Mouse (Mus musculus) hindbrain, embryonic 11.5 days (tissue): ENCODE measurements at regions not wholly inside any gene's neighbourhood (a gene's known extent, or its start where the extent isn't known, plus 50 kb on each side); places are given as distances from the start of the nearest gene placed in this dataset.

Source experiments
- ATAC-seq: fragments of 200-750 bp; cut with Nextera tagmentation; 2 replicates; pipeline ENCODE4 v1.8.0; 2017; ENCODE audit warnings: mild to moderate bottlenecking, moderate TSS enrichment, moderate library complexity; ENCODE audit not compliant: low FRiP score
- DNase-seq: peaks from one replicate; pipeline ENCODE4 v3.0.0-alpha.2; 2015; ENCODE audit warnings: low spot score
- H3K27ac ChIP-seq: fragments of 300-500 bp; sonication (generic); 2 replicates; pipeline ENCODE4 v1.5.1; 2014; ENCODE audit warnings: mild to moderate bottlenecking, low read depth, low read length
- H3K27me3 ChIP-seq: fragments of 300-500 bp; sonication (generic); 2 replicates; pipeline ENCODE4 v1.6.1; 2014; ENCODE audit warnings: mild to moderate bottlenecking, low read length, moderate library complexity, mixed read lengths; ENCODE audit not compliant: control insufficient read depth, insufficient read depth
- H3K36me3 ChIP-seq: fragments of 300-500 bp; sonication (generic); 2 replicates; pipeline ENCODE4 v1.6.1; 2014; ENCODE audit warnings: mild to moderate bottlenecking, low read length, moderate library complexity, mixed read lengths; ENCODE audit not compliant: control insufficient read depth, insufficient read depth
- H3K4me1 ChIP-seq: fragments of 300-500 bp; sonication (generic); replicated peaks from 2 replicates; pipeline ENCODE4 v1.6.1; 2014; ENCODE audit warnings: low read length, mixed read lengths; ENCODE audit not compliant: control insufficient read depth, insufficient read depth
- H3K4me2 ChIP-seq: fragments of 300-500 bp; sonication (generic); replicated peaks from 2 replicates; pipeline ENCODE4 v1.6.1; 2014; ENCODE audit warnings: mild to moderate bottlenecking, low read depth, low read length
- H3K4me3 ChIP-seq: fragments of 300-500 bp; sonication (generic); 2 replicates; pipeline ENCODE4 v1.5.1; 2014; ENCODE audit warnings: low read depth, low read length
- H3K9ac ChIP-seq: fragments of 300-500 bp; sonication (generic); 2 replicates; pipeline ENCODE4 v1.6.1; 2014; ENCODE audit warnings: low read depth, low read length
- H3K9me3 ChIP-seq: fragments of 300-500 bp; sonication (generic); 2 replicates; pipeline ENCODE4 v1.6.1; 2016; ENCODE audit warnings: low read length; ENCODE audit not compliant: control insufficient read depth
- WGBS: fragments of 180-500 bp; shearing (Covaris S2); extraction: QIAGEN DNeasy Blood & Tissue Kit; methylation state at CpG from one replicate; pipeline ENCODE4 v1.1.7; 2014; 5-methylcytosine and 5-hydroxymethylcytosine counted together

DNA sequence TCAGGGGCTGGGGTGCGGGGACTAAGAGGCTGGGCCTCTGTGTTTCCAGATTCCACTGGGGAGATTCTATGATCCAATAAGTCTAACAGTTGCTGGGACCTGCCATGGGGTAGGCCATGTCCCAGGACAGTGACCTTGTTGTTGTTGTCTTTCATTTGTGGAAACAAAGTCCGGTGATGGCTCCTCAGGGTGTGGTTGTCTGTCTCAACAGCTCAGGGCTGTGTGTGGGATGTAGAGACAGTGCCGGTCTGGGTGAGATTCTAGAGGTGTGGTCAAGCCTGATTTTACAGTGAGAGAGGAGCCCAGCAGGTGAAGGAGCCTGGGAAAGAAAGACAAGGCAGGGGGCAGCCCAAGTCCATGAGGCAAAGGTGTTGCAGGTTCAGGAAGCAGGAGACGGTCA lies 111.5 kb upstream of the Sulf2 start:
- H3K27ac ChIP-seq, result no peak overlapping the region
- no peak overlapping the region for H3K9ac ChIP-seq
- no peak overlapping the region for H3K4me3 ChIP-seq
- H3K9me3 ChIP-seq, result no peaks in the 10 kb centered on the region
- no peak overlapping the region for H3K4me2 ChIP-seq
- H3K27me3 ChIP-seq, result no peaks in the 10 kb centered on the region; the same call in 1 of the 2 replicates
- DNase-seq, result no peak
- ATAC-seq, result no peak
- WGBS, result 95% methylated on average over 4 of the region's 4 CpGs
- peaks cover 2% of the 10 kb centered on the region; the same call in 1 of the 2 replicates for H3K4me1 ChIP-seq
- H3K36me3 ChIP-seq, result no peaks in the 10 kb centered on the region

GRCm38 (mm10) chr2:166266507-166266906 lies 111.0 kb upstream of the Sulf2 start:
- no peak overlapping the region for H3K9ac ChIP-seq
- no peak overlapping the region for H3K4me3 ChIP-seq
- DNase-seq, result no peak
- H3K36me3 ChIP-seq, result no peaks in the 10 kb centered on the region
- no peak overlapping the region for H3K4me2 ChIP-seq
- H3K27ac ChIP-seq, result no peak overlapping the region
- WGBS, result 78% methylated on average over 9 of the region's 9 CpGs
- H3K9me3 ChIP-seq, result no peaks in the 10 kb centered on the region
- H3K4me1 ChIP-seq, result peaks cover 4% of the 10 kb centered on the region; the same call in 1 of the 2 replicates
- no peaks in the 10 kb centered on the region; the same call in 1 of the 2 replicates for H3K27me3 ChIP-seq
- ATAC-seq, result no peak

- no peak overlapping the region for H3K4me3 ChIP-seq
- H3K27ac ChIP-seq, result no peak overlapping the region
- H3K36me3 ChIP-seq, result no peaks in the 10 kb centered on the region
- WGBS, result 76% methylated on average over 9 of the region's 9 CpGs
- H3K9ac ChIP-seq, result no peak overlapping the region
- no peak for DNase-seq
- H3K9me3 ChIP-seq, result no peaks in the 10 kb centered on the region
- H3K4me2 ChIP-seq, result no peak overlapping the region
- H3K4me1 ChIP-seq, result peaks cover 4% of the 10 kb centered on the region; the same call in 1 of the 2 replicates
- no peak for ATAC-seq
- no peaks in the 10 kb centered on the region; the same call in 1 of the 2 replicates for H3K27me3 ChIP-seq
These were observed 109.3 kb upstream of the Sulf2 start for GRCm38 (mm10) chr2:166264756-166265155.

GRCm38 (mm10) chr2:166261799-166262198 lies 106.3 kb upstream of the Sulf2 start:
- 0 out of 2 replicates have a peak overlapping the region, but pooled peaks have one; percentile 21 for H3K9ac ChIP-seq

DNA sequence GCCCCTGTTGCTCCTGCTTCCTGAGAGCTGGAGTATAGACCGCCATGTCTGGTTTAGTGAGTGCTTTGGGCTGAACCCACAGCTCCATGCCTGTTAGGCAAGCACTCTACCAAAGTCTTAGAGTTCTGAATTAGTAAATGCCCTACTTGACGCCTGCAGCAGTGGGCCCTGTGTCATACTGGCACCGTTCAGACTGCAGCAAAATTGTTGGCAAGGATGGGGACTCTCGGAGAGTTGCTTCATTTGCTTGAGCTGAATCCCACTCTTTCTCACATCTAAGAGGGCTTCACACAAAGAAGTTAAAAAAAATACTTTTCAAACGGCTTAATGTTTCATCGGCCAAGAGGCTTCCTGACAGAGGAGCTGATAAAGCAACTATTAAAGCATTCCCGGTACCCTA lies 105.6 kb upstream of the Sulf2 start:
- no peak for DNase-seq
- Histone ChIP-seq H3K27ac (no peak overlapping the region), H3K4me2 (no peak overlapping the region), H3K9me3 (no peaks in the 10 kb centered on the region), H3K9ac (no peak overlapping the region), H3K27me3 (no peaks in the 10 kb centered on the region; the same call in none of the 2 replicates), H3K4me3 (no peak overlapping the region), H3K4me1 (peaks cover 10% of the 10 kb centered on the region; the same call in 1 of the 2 replicates), H3K36me3 (no peaks in the 10 kb centered on the region)
- WGBS, result 68% methylated on average over 7 of the region's 7 CpGs
- ATAC-seq, result no peak

More at GRCm38 (mm10) chr2:166261799-166262198, 106.3 kb upstream of the Sulf2 start:
- Histone ChIP-seq H3K4me1 (peaks cover 10% of the 10 kb centered on the region; the same call in 1 of the 2 replicates), H3K27me3 (no peaks in the 10 kb centered on the region; the same call in none of the 2 replicates), H3K27ac (no peak overlapping the region), H3K9me3 (no peaks in the 10 kb centered on the region), H3K36me3 (no peaks in the 10 kb centered on the region), H3K4me3 (no peak overlapping the region), H3K4me2 (no peak overlapping the region)
- WGBS, result 19% methylated on average over 7 of the region's 7 CpGs
- DNase-seq (no peak), ATAC-seq (no peak)

DNA sequence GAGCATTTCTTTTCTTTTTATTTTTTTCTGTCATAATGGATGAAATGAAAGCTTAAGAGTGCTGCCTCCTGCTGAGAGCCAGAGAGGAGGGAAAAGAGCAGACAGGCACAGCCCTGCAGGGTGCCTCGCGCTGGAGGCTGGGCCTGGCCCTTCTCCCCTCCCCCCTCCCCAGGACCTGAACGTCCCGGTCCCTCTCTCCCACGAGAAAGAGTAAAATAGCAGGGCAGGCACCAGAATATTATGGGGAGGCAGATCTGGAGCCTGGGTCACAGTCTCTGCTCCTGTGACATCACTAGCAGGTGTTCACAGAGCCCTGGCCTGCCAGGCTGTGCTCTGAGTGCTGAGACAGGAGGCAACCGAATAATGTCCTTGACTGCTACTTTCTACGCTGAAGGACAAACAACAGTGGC lies 103.3 kb upstream of the Sulf2 start:
- Histone ChIP-seq H3K36me3 (no peaks in the 10 kb centered on the region), H3K9ac (no peak overlapping the region), H3K9me3 (no peaks in the 10 kb centered on the region), H3K27ac (no peak overlapping the region; the same call in 1 of the 2 replicates), H3K4me1 (peaks cover 10% of the 10 kb centered on the region; the same call in 1 of the 2 replicates), H3K4me2 (no peak overlapping the region), H3K27me3 (no peaks in the 10 kb centered on the region; the same call in none of the 2 replicates), H3K4me3 (no peak overlapping the region)
- DNase-seq (no peak), ATAC-seq (0 out of 2 replicates have a peak, but pooled peaks have one; percentile 45)
- WGBS, result 3% methylated on average over 7 of the region's 7 CpGs

DNA sequence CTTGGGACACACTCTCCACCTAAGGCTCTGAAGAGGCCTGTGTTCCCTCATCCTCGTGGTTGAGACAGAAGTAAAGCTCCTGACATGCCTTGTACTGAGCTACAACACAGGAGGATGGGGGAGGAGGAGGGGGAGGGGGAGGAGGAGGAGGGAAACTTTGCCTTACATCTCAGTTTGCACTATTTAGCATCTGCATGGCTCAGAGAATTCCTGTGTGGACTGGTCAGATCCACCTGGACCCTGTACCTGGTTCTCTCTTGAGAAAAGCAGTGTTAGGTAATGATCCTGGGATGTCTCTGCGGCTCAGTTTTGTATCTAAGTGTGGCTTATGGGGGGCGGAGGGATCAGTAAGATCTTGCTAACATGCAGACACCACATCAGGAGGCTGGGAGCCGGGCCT lies 102.2 kb upstream of the Sulf2 start:
- WGBS, result 53% methylated on average over 4 of the region's 4 CpGs
- DNase-seq (no peak), ATAC-seq (no peak)
- Histone ChIP-seq H3K9me3 (no peaks in the 10 kb centered on the region), H3K4me3 (no peak overlapping the region), H3K4me2 (no peak overlapping the region), H3K27me3 (no peaks in the 10 kb centered on the region; the same call in none of the 2 replicates), H3K9ac (no peak overlapping the region), H3K4me1 (peaks cover 10% of the 10 kb centered on the region; the same call in 1 of the 2 replicates), H3K36me3 (no peaks in the 10 kb centered on the region), H3K27ac (no peak overlapping the region)

- Histone ChIP-seq H3K4me3 (no peak overlapping the region), H3K9me3 (no peaks in the 10 kb centered on the region), H3K4me1 (0 out of 2 replicates have a peak, but pooled peaks cover 6% of the 10 kb centered on the region), H3K27me3 (no peaks in the 10 kb centered on the region; the same call in none of the 2 replicates), H3K27ac (no peak overlapping the region), H3K9ac (no peak overlapping the region), H3K4me2 (no peak overlapping the region), H3K36me3 (no peaks in the 10 kb centered on the region)
- WGBS, result 81% methylated on average over 10 of the region's 10 CpGs
- ATAC-seq (no peak), DNase-seq (no peak)
These were observed 100.7 kb upstream of the Sulf2 start for GRCm38 (mm10) chr2:166256193-166256592.

GRCm38 (mm10) chr2:166254581-166254980 lies 99.1 kb upstream of the Sulf2 start:
- H3K36me3 ChIP-seq, result no peaks in the 10 kb centered on the region
- no peaks in the 10 kb centered on the region; the same call in 1 of the 2 replicates for H3K27me3 ChIP-seq
- no peak overlapping the region for H3K9ac ChIP-seq
- H3K4me2 ChIP-seq, result no peak overlapping the region
- H3K9me3 ChIP-seq, result no peaks in the 10 kb centered on the region
- DNase-seq, result no peak
- 0 out of 2 replicates have a peak, but pooled peaks cover 6% of the 10 kb centered on the region for H3K4me1 ChIP-seq
- WGBS, result 81% methylated on average over 6 of the region's 6 CpGs
- no peak for ATAC-seq
- H3K27ac ChIP-seq, result no peak overlapping the region
- no peak overlapping the region for H3K4me3 ChIP-seq
